Mouse (Mus musculus) forebrain, embryonic 11.5 days (tissue): ENCODE measurements around the gene Trim13. TPM values are rescaled to one million over a fixed set of nuclear protein-coding genes. Genes with fewer than 3 reads are reported as not detected.
A peak's percentile ranks its signal among the peaks of the same experiment; 100 is the strongest.

Experiments used
- ATAC-seq: fragments of 200-750 bp; cut with Nextera tagmentation; replicated peaks from 2 replicates; pipeline ENCODE4 v1.8.0; 2017; ENCODE audit warnings: moderate TSS enrichment; ENCODE audit not compliant: low FRiP score
- DNase-seq: peaks from one replicate; pipeline ENCODE4 v3.0.0-alpha.2; 2017; ENCODE audit warnings: low spot score
- H3K27ac ChIP-seq: fragments of 300-500 bp; sonication (generic); 2 replicates; pipeline ENCODE4 v1.5.1; 2014; ENCODE audit warnings: low read depth, low read length
- H3K27me3 ChIP-seq: fragments of 300-500 bp; sonication (generic); 2 replicates; pipeline ENCODE4 v1.6.1; 2014; ENCODE audit warnings: mild to moderate bottlenecking, low read length, mixed read lengths; ENCODE audit not compliant: control insufficient read depth, insufficient read depth
- H3K36me3 ChIP-seq: fragments of 300-500 bp; sonication (generic); 2 replicates; pipeline ENCODE4 v1.6.1; 2014; ENCODE audit warnings: mild to moderate bottlenecking, low read length, moderate library complexity, mixed read lengths; ENCODE audit not compliant: control insufficient read depth, insufficient read depth
- H3K4me1 ChIP-seq: fragments of 300-500 bp; sonication (generic); replicated peaks from 2 replicates; pipeline ENCODE4 v1.6.1; 2014; ENCODE audit warnings: low read length, mixed read lengths; ENCODE audit not compliant: control insufficient read depth, insufficient read depth
- H3K4me2 ChIP-seq: fragments of 300-500 bp; sonication (generic); 2 replicates; pipeline ENCODE4 v1.6.1; 2014; ENCODE audit warnings: low read depth, mild to moderate bottlenecking, low read length, moderate library complexity, mixed read lengths; ENCODE audit not compliant: severe bottlenecking
- H3K4me3 ChIP-seq: fragments of 300-500 bp; sonication (generic); 2 replicates; pipeline ENCODE4 v1.5.1; 2014; ENCODE audit warnings: low read depth, low read length
- H3K9ac ChIP-seq: fragments of 300-500 bp; sonication (generic); 2 replicates; pipeline ENCODE4 v1.6.1; 2014; ENCODE audit warnings: low read length
- H3K9me3 ChIP-seq: fragments of 300-500 bp; sonication (generic); 2 replicates; pipeline ENCODE4 v1.6.1; 2016; ENCODE audit warnings: low read length, mixed read lengths; ENCODE audit not compliant: control insufficient read depth
- WGBS: fragments of 180-500 bp; shearing (Covaris S2); extraction: QIAGEN DNeasy Blood & Tissue Kit; methylation state at CpG from one replicate; pipeline ENCODE4 v1.1.7; 2014; 5-methylcytosine and 5-hydroxymethylcytosine counted together
- polyA plus RNA-seq: library from polyadenylated mRNA; unstranded; fragments of >200 nt; fragmentation: Nextera tagmentation; extraction: Ambion mirVana; gene quantifications from 2 replicates; pipeline ENCODE4 v1.2.1, GENCODE M21; 2014

Gene Trim13
- polyA plus RNA-seq, 1 experiment from 2014 or later, result 26.5 TPM

- DNase-seq, result peak; percentile 90
- Histone ChIP-seq H3K4me1 (no peaks in the 10 kb centered on the region), H3K27me3 (no peaks in the 10 kb centered on the region), H3K36me3 (no peaks in the 10 kb centered on the region), H3K9ac (no peak overlapping the region), H3K4me2 (no peak overlapping the region), H3K4me3 (no peak overlapping the region), H3K9me3 (no peaks in the 10 kb centered on the region), H3K27ac (no peak overlapping the region)
- ATAC-seq, result no peak
- WGBS, result 15% methylated on average over 4 of the region's 4 CpGs
Measured at GRCm38 (mm10) chr14:61571366-61571765, 26.7 kb upstream of the Trim13 start.

- Histone ChIP-seq H3K4me3 (no peak overlapping the region), H3K27ac (no peak overlapping the region), H3K9me3 (no peaks in the 10 kb centered on the region), H3K27me3 (no peaks in the 10 kb centered on the region), H3K4me2 (no peak overlapping the region), H3K9ac (no peak overlapping the region), H3K4me1 (no peaks in the 10 kb centered on the region), H3K36me3 (no peaks in the 10 kb centered on the region)
- 71% methylated on average over 2 of the region's 2 CpGs for WGBS
- DNase-seq, result no peak
- ATAC-seq, result no peak
Measured at GRCm38 (mm10) chr14:61572131-61572530, 25.9 kb upstream of the Trim13 start.

GRCm38 (mm10) chr14:61575066-61575465 is 23.0 kb upstream of the Trim13 start:
- no peak overlapping the region for H3K9ac ChIP-seq
- H3K4me2 ChIP-seq, result no peak overlapping the region
- ATAC-seq, result no peak
- H3K36me3 ChIP-seq, result no peaks in the 10 kb centered on the region
- no peaks in the 10 kb centered on the region for H3K27me3 ChIP-seq
- H3K4me1 ChIP-seq, result no peaks in the 10 kb centered on the region
- 90% methylated on average over 10 of the region's 10 CpGs for WGBS
- H3K9me3 ChIP-seq, result no peaks in the 10 kb centered on the region
- H3K4me3 ChIP-seq, result no peak overlapping the region
- H3K27ac ChIP-seq, result no peak overlapping the region
- DNase-seq, result no peak

- H3K4me1 ChIP-seq, result no peaks in the 10 kb centered on the region
- 94% methylated on average over 8 of the region's 8 CpGs for WGBS
- no peak for ATAC-seq
- no peaks in the 10 kb centered on the region for H3K36me3 ChIP-seq
- DNase-seq, result no peak
- H3K9me3 ChIP-seq, result no peaks in the 10 kb centered on the region
- no peak overlapping the region for H3K27ac ChIP-seq
- no peaks in the 10 kb centered on the region for H3K27me3 ChIP-seq
- no peak overlapping the region for H3K4me3 ChIP-seq
- H3K4me2 ChIP-seq, result no peak overlapping the region
- no peak overlapping the region for H3K9ac ChIP-seq
Measured at GRCm38 (mm10) chr14:61575941-61576340, 22.1 kb upstream of the Trim13 start.

- 86% methylated on average over 4 of the region's 4 CpGs for WGBS
- DNase-seq (no peak), ATAC-seq (no peak)
- no peaks in the 10 kb centered on the region for H3K9me3 ChIP-seq
- H3K27me3 ChIP-seq, result no peaks in the 10 kb centered on the region
- H3K9ac ChIP-seq, result no peak overlapping the region
- H3K36me3 ChIP-seq, result no peaks in the 10 kb centered on the region
- no peaks in the 10 kb centered on the region for H3K4me1 ChIP-seq
- no peak overlapping the region for H3K27ac ChIP-seq
- H3K4me3 ChIP-seq, result no peak overlapping the region
- no peak overlapping the region for H3K4me2 ChIP-seq
Measured at GRCm38 (mm10) chr14:61589288-61590065, 8.6 kb upstream of the Trim13 start.

- 91% methylated on average over 9 of the region's 9 CpGs for WGBS
- Histone ChIP-seq H3K9ac (no peak overlapping the region), H3K9me3 (no peaks in the 10 kb centered on the region), H3K36me3 (no peaks in the 10 kb centered on the region), H3K4me2 (no peak overlapping the region), H3K27ac (no peak overlapping the region), H3K27me3 (no peaks in the 10 kb centered on the region), H3K4me3 (no peak overlapping the region), H3K4me1 (peaks cover 2% of the 10 kb centered on the region; the same call in 1 of the 2 replicates)
- DNase-seq, result no peak
- ATAC-seq, result no peak
Measured at GRCm38 (mm10) chr14:61596719-61597426, 1.2 kb upstream of the Trim13 start.

- Histone ChIP-seq H3K4me3 (peak overlapping the region; percentile 76), H3K36me3 (no peaks in the 10 kb centered on the region), H3K4me1 (peaks cover 2% of the 10 kb centered on the region; the same call in 1 of the 2 replicates), H3K9me3 (no peaks in the 10 kb centered on the region), H3K27ac (no peak overlapping the region), H3K9ac (peak overlapping the region; percentile 83), H3K27me3 (no peaks in the 10 kb centered on the region), H3K4me2 (peak overlapping the region; percentile 55)
- ATAC-seq (peak; percentile 95), DNase-seq (peak; percentile 95)
- WGBS, result 5% methylated on average over 44 of the region's 44 CpGs
Measured at GRCm38 (mm10) chr14:61599057-61599806, 1.2 kb downstream of the Trim13 start.

- DNase-seq, result no peak
- H3K27me3 ChIP-seq, result no peaks in the 10 kb centered on the region
- WGBS, result 89% methylated on average over 9 of the region's 9 CpGs
- ATAC-seq, result no peak
- no peak overlapping the region for H3K27ac ChIP-seq
- no peaks in the 10 kb centered on the region for H3K9me3 ChIP-seq
- no peak overlapping the region for H3K4me2 ChIP-seq
- no peak overlapping the region for H3K9ac ChIP-seq
- H3K4me1 ChIP-seq, result peaks cover 2% of the 10 kb centered on the region; the same call in 1 of the 2 replicates
- no peaks in the 10 kb centered on the region for H3K36me3 ChIP-seq
- no peak overlapping the region for H3K4me3 ChIP-seq
Measured at GRCm38 (mm10) chr14:61601348-61601747, 3.3 kb downstream of the Trim13 start.
